Mouse (Mus musculus) heart, embryonic 10.5 days (tissue): ENCODE data around the gene Gm10142. TPM values are rescaled to one million over a fixed set of nuclear protein-coding genes. Genes with fewer than 3 reads are reported as not detected.
"Not testable (repeated sequence)": the region's sequence is repeated elsewhere in the genome, so short reads cannot be mapped to it uniquely, and the experiment has no call there.

Experiments used
- DNase-seq: peaks from one replicate; pipeline ENCODE4 v3.0.0-alpha.2; 2017; ENCODE audit warnings: low spot score
- H3K27ac ChIP-seq: fragments of 300-500 bp; sonication (generic); 2 replicates; pipeline ENCODE4 v1.5.1; 2016; ENCODE audit warnings: mild to moderate bottlenecking
- H3K27me3 ChIP-seq: fragments of 300-500 bp; sonication (generic); 2 replicates; pipeline ENCODE4 v1.6.1; 2016; ENCODE audit warnings: mild to moderate bottlenecking; ENCODE audit not compliant: poor library complexity, insufficient read depth, severe bottlenecking
- H3K36me3 ChIP-seq: fragments of 300-500 bp; sonication (generic); 2 replicates; pipeline ENCODE4 v1.6.1; 2016; ENCODE audit warnings: mild to moderate bottlenecking, moderate library complexity
- H3K4me1 ChIP-seq: fragments of 300-500 bp; sonication (generic); 2 replicates; pipeline ENCODE4 v1.6.1; 2016; ENCODE audit warnings: mild to moderate bottlenecking
- H3K4me3 ChIP-seq: fragments of 300-500 bp; sonication (generic); 2 replicates; pipeline ENCODE4 v1.5.1; 2016; ENCODE audit warnings: mild to moderate bottlenecking, moderate library complexity
- H3K9me3 ChIP-seq: fragments of 300-500 bp; sonication (generic); 2 replicates; pipeline ENCODE4 v1.6.1; 2016; ENCODE audit warnings: mild to moderate bottlenecking, moderate library complexity
- WGBS: fragments of 180-500 bp; shearing (Covaris S2); methylation state at CpG from one replicate; pipeline ENCODE4 v1.1.7; 2016; 5-methylcytosine and 5-hydroxymethylcytosine counted together
- polyA plus RNA-seq: library from polyadenylated mRNA; unstranded; fragments of >200 nt; fragmentation: Nextera tagmentation; extraction: Ambion mirVana; gene quantifications from 2 replicates; pipeline ENCODE4 v1.2.1, GENCODE M21; 2016

Gm10142 gene
- polyA plus RNA-seq = not detected in 2 replicates

DNA sequence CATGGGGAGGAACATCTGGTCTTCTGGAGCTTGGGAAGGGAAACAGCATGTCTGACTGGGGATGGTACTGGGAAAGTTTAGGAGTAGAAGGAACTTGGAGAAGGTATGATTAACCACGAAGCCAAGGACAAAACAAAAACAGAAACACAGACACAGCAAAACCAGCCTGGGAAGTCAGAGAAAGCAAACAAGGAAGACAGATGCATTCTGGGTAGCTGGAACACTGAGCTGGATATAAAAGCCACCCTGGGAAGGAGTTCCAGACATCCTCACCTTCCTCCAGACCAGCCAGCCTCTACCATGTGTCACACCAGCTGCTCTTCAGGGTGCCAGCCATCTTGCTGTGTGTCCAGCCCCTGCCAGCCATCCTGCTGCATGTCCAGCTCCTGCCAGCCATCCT, at the start of gene Gm10142:
Gene Gm10142 (plus strand): TSS at position 301 of the 400 bp plus-strand sequence.
- H3K4me3 ChIP-seq = no peak within 1 kb of the TSS
- H3K4me1 ChIP-seq = no peaks in the 10 kb centered on the region
- H3K9me3 ChIP-seq = 0 out of 2 replicates have a peak, but pooled peaks cover 1% of the 10 kb centered on the region
- WGBS = 68% methylated on average over 1 of the region's 1 CpGs
- no peaks in the 10 kb centered on the region for H3K27me3 ChIP-seq
- no peak within 1 kb of the TSS for H3K27ac ChIP-seq
- DNase-seq = no peak
- H3K36me3 ChIP-seq = no peaks in the 10 kb centered on the region

DNA sequence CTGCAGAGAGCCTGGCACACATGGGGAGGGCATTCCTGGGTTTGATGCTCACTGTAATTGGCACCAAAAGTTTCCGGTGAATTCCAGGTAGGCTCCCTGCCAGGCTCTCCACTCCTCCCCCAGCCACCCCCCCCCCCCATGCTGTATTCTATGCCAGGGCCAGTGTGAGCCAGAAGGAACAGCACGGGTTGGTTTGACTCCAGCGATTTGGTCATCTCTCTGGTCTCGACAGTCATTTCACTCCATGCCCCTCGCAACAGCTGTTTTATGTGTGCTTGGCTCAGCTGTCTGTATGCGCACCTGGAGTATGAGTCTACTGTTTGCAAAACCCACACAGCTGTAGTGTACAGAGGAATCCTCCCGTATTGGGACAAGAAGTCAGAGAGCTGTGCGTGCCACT, 49.3 kb upstream of the Gm10142 start:
- Histone ChIP-seq H3K36me3 (no peaks in the 10 kb centered on the region), H3K4me1 (0 out of 2 replicates have a peak, but pooled peaks cover 5% of the 10 kb centered on the region), H3K27ac (no peak overlapping the region), H3K27me3 (peaks cover 39% of the 10 kb centered on the region), H3K9me3 (no peaks in the 10 kb centered on the region), H3K4me3 (no peak overlapping the region)
- 84% methylated on average over 8 of the region's 8 CpGs for WGBS
- no peak for DNase-seq

DNA sequence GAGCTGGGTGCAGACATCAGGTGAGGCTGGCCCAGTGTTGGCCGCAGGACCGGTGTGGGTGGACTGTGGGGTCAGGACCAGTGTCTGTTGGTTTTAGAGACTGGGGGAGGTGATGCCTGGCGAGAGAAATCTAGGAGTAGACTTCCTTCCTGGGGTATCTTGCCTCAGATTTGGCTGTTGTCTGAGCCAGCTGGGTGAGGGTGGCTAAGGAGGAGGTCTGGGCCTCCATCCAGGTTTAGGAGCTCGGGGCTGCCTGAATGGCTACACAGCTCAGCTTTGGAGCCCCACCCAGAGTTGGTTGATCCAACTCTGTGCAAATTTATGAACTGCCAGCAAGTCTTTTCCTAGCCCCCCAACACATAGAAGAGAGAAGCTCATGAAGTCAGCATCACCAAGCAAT, 48.2 kb upstream of the Gm10142 start:
- WGBS = 80% methylated on average over 4 of the region's 4 CpGs
- no peak for DNase-seq
- no peaks in the 10 kb centered on the region for H3K9me3 ChIP-seq

DNA sequence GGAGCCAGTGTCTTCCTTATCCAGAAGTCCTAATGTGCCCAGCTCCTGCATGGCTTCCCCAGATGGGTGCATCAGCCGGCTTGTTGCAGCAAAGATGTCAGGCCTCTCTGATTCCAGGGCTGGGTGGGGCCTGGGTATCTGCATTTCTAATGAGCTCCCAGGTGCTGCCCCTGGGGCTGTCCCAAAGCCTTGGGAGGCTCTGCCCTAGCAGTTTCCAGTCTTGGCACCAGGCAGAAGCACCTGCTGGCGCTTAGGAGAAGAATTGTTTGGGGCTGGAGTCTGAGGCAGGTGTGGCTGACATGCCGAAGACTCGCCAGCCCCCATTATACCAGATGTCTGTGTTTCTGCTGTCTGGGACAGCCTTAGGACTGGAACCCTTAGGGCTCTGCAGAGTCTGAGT, 44.9 kb upstream of the Gm10142 start:
- H3K4me3 ChIP-seq = no peak overlapping the region
- WGBS = 77% methylated on average over 4 of the region's 4 CpGs
- H3K9me3 ChIP-seq = no peaks in the 10 kb centered on the region
- peaks cover 27% of the 10 kb centered on the region for H3K27me3 ChIP-seq
- H3K27ac ChIP-seq = 0 out of 2 replicates have a peak overlapping the region, but pooled peaks have one; percentile 3
- no peaks in the 10 kb centered on the region for H3K4me1 ChIP-seq
- no peaks in the 10 kb centered on the region for H3K36me3 ChIP-seq
- no peak for DNase-seq

More for the DNA sequence above, 48.2 kb upstream of the Gm10142 start:
- Histone ChIP-seq H3K27me3 (peaks cover 39% of the 10 kb centered on the region), H3K4me1 (0 out of 2 replicates have a peak, but pooled peaks cover 5% of the 10 kb centered on the region), H3K4me3 (no peak overlapping the region), H3K27ac (no peak overlapping the region), H3K36me3 (no peaks in the 10 kb centered on the region)

DNA sequence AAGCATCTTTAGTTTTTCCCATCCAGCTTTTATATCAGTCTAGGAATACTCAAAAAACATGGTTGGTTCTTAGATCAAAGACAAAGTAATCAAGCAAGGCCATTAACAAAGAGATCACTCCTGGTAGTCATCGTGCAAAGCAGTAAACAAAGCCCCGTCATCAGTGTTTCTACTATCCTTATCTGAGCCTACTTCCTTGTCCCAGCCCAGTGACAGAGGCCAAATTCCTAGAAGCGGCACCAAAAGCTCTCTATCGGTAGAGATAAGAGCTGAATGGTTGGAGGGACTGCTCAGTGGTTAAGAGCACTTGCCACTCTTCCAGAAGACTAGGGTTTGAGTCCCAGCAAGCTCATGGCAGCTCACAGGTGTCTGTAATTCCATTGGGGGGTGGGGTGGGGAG, 44.1 kb upstream of the Gm10142 start:
- Histone ChIP-seq H3K9me3 (no peaks in the 10 kb centered on the region), H3K27me3 (peaks cover 29% of the 10 kb centered on the region), H3K27ac (no peak overlapping the region), H3K4me3 (no peak overlapping the region), H3K4me1 (no peaks in the 10 kb centered on the region), H3K36me3 (no peaks in the 10 kb centered on the region)
- DNase-seq = peak; percentile 88
- 18% methylated on average over 4 of the region's 4 CpGs for WGBS

DNA sequence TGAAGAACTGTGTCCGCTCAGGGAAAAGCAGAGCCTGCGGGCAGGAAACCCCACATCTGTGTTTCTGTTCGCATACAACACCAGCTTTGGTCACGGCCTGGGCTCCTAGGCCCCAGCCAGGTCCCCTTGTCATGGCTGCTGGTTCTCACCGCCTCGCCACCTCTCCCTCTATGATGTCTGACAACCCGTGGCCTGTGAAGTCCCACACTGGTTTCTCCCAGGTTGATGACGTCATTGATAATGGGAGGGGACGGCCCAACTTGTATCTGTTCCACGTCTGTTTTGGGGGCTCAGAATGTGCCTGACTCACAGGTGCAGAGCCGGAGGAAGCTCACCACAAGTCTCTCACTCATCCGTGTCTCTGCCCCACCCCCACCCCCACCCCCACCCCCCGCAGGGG, 41.8 kb upstream of the Gm10142 start:
- peaks cover 46% of the 10 kb centered on the region for H3K27me3 ChIP-seq
- H3K4me1 ChIP-seq = peaks cover 13% of the 10 kb centered on the region
- H3K4me3 ChIP-seq = no peak overlapping the region
- WGBS = 55% methylated on average over 13 of the region's 13 CpGs
- no peak overlapping the region for H3K27ac ChIP-seq
- no peaks in the 10 kb centered on the region for H3K9me3 ChIP-seq
- no peak for DNase-seq
- no peaks in the 10 kb centered on the region for H3K36me3 ChIP-seq

DNA sequence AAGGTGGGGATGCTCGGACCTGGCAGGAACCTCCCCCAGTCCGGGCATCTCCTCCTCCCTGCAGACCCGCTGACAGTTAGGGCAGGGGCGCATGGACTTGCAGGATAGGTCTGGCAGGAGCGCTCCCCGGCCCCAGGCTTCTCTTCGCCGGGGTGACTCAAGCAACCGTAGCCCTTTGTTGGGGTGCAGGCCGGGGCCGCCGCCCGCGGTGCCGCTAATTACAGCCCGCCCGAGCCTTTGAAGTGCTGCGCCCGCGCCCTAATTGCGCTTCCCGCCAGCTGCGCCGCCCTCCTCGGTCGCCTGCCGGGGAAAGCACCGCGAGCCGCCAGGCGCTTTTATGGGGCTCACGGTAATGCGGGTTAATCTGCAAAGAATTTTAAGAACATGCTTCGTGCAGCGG, 38.0 kb upstream of the Gm10142 start:
- whole genome bisulfite sequencing = under 1% methylated on average over 35 of the region's 35 CpGs
- no peaks in the 10 kb centered on the region for H3K9me3 ChIP-seq
- H3K27me3 ChIP-seq = peaks cover 67% of the 10 kb centered on the region
- H3K4me1 ChIP-seq = peaks cover 13% of the 10 kb centered on the region
- H3K27ac ChIP-seq = 0 out of 2 replicates have a peak overlapping the region, but pooled peaks have one; percentile 7
- H3K36me3 ChIP-seq = no peaks in the 10 kb centered on the region
- H3K4me3 ChIP-seq = peak overlapping the region; percentile 56
- DNase-seq = no peak

DNA sequence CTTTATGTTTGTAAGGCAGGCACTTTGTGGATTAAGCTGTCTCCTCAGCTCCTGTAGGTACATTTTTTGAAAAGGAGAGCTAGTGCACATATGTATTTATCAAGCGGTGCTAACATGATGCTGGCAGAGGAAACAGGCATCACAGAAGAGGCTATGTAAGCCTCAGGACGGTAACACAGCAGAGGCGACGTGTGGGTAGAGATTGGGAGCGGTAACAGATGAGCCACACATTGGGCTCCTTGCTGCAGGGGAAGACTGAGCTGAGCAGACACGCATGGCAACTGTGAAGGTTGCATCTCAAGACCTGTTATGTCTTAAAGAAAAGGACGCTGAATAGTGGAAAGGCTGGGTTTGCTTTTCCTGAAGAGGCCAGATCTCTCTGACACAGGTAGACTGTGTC, 32.6 kb upstream of the Gm10142 start:
- peaks cover 84% of the 10 kb centered on the region for H3K27me3 ChIP-seq
- H3K36me3 ChIP-seq = no peaks in the 10 kb centered on the region
- H3K9me3 ChIP-seq = no peaks in the 10 kb centered on the region
- 70% methylated on average over 7 of the region's 7 CpGs for WGBS
- no peak for DNase-seq
- peaks cover 24% of the 10 kb centered on the region for H3K4me1 ChIP-seq
- no peak overlapping the region for H3K27ac ChIP-seq
- H3K4me3 ChIP-seq = no peak overlapping the region

DNA sequence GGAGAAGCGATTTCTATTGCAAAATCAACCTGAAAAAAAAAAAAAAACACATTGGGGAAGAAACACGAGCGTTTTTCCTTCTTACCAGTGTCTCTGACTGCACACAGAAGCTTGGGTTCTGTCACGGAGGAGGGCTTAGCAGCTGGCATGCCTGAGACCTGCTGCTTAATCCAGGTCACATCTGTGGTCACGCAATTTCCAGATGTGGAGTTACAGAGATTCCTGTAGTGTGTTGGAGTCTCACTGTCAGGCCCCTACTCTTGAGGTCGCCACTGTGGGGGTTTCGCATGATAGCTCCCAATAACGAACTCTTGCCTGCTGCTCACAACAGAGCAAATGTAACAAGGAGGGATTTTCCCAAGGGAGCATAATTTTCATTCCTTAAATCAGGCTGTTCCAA, 31.4 kb upstream of the Gm10142 start:
- Histone ChIP-seq H3K27ac (no peak overlapping the region), H3K27me3 (peaks cover 84% of the 10 kb centered on the region), H3K4me1 (peaks cover 20% of the 10 kb centered on the region), H3K9me3 (no peaks in the 10 kb centered on the region), H3K4me3 (no peak overlapping the region), H3K36me3 (no peaks in the 10 kb centered on the region)
- DNase-seq = no peak
- 37% methylated on average over 8 of the region's 8 CpGs for WGBS

DNA sequence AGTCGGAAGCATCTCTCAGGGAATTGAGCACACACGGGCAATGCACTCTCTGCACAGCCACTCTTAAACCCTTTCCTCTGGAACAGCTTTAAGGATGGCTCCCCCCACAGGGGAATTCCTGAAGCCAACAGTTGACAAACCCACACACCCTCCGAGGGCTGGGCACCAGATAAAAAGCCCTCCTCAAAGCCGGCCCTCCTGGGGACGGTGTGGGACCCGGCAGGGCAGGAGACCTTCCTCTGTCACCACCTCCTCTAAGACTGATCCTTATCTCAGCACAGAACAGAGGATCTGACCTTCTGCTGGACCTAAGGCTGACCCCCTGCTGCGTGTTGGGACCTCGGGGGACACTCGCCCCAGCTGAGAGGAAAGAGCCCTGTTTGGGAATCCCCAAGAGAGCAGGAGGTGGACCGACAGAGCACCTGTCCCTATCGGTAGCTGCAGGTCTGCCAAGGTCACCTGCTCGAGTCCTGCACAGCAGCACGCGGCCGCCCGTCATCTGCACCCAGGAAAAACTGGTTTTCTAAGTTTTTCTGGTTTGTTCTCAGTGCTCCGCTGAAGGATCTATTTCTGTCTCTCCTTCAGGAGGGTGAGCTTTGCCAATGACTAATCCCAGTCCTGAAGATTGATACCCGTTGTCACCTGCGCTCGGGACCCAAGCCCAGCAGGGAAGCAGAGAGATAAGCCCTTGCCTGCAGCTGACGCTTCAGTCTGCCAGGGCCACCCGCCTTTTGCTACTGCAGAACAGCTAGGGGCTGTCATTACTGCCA, 29.5 kb upstream of the Gm10142 start, which contains the start of gene Tspear:
Gene Tspear (plus strand): TSS at position 675 of the 770 bp plus-strand sequence.
- no peak within 1 kb of the TSS for H3K27ac ChIP-seq
- DNase-seq = no peak
- H3K27me3 ChIP-seq = peaks cover 85% of the 10 kb centered on the region
- WGBS = 2% methylated on average over 22 of the region's 22 CpGs
- peaks cover 20% of the 10 kb centered on the region for H3K4me1 ChIP-seq
- no peaks in the 10 kb centered on the region for H3K36me3 ChIP-seq
- peak within 1 kb of the TSS; percentile 39 for H3K4me3 ChIP-seq
- H3K9me3 ChIP-seq = no peaks in the 10 kb centered on the region

DNA sequence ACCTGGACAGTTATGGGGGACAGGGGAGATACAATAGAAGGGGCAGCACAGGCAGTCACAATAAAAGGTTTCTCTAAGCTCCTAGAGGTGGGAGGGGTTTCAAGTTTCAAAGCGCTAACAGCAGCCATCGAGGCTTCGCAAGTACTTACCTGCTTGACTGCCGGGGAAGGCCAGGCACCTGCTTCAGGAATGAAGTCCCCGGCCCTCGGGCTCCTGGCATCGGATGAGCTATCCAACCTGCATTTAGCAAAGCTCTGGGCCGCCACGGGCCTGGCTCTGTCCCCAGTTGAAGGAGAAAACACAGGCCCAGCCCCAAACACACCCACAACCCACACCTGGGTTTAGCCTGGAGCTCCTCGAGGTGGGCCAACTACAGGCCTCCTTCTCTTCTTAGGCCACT, 28.6 kb upstream of the Gm10142 start:
- Histone ChIP-seq H3K9me3 (no peaks in the 10 kb centered on the region), H3K4me1 (peaks cover 20% of the 10 kb centered on the region), H3K27me3 (peaks cover 91% of the 10 kb centered on the region), H3K4me3 (no peak overlapping the region), H3K27ac (no peak overlapping the region), H3K36me3 (no peaks in the 10 kb centered on the region)
- WGBS = 15% methylated on average over 10 of the region's 10 CpGs
- no peak for DNase-seq

DNA sequence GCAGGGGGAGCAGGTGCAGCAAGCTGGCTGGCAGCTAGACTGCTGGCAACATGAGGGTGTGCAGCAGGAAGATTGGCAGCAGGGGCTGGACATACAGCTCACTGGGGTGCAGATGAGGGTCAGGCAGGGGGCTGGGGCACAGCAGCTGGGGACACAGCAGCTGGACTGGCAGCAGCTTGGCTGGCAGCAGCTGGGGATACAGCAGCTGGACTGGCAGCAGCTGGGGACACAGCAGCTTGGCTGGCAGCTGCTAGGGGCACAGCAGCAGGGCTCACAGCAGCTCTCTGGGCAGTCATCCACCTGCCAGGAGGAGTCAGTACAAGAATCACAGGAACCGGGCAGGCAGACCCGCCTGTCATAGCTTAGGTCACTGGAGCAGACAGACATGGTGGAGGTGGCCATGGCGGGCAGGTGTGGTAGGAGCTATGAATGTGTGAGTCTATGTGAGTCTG, 25.2 kb upstream of the Gm10142 start, which contains the start of gene Gm19402:
Gene Gm19402 (minus strand): TSS at position 402 of the 452 bp plus-strand sequence.
- not testable (repeated sequence) for H3K4me3 ChIP-seq, H3K9me3 ChIP-seq, H3K27ac ChIP-seq, H3K36me3 ChIP-seq, DNase-seq
- peaks cover 67% of the 10 kb centered on the region for H3K27me3 ChIP-seq
- 65% methylated on average over 3 of the region's 3 CpGs for WGBS
- H3K4me1 ChIP-seq = peaks cover 14% of the 10 kb centered on the region

DNA sequence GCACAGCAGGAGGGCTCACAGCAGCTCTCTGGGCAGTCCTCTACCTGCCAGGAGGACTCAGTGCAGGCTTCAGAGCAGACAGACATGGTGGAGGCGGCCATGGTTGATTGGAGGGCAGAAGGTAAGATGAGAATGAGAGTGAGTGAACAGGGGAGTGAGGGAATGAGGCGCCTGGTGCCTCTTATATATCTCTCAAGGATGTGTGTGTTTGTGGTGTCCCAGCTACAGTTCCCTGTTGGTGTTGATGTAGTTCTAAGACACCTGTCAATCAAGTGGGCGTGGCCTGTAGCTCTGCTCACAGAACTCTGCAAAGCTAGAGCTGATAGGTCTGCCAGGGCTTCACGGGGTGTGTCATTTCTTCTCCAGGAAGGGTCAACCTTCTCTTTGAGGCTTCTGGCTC, 18.5 kb upstream of the Gm10142 start, which contains the start of gene Gm9508:
Gene Gm9508 (minus strand): TSS at position 101 of the 400 bp plus-strand sequence.
- no peaks in the 10 kb centered on the region; the same call in 1 of the 2 replicates for H3K4me1 ChIP-seq
- H3K36me3 ChIP-seq = no peaks in the 10 kb centered on the region
- H3K27me3 ChIP-seq = peaks cover 13% of the 10 kb centered on the region; the same call in 1 of the 2 replicates
- 33% methylated on average over 4 of the region's 4 CpGs for WGBS
- H3K27ac ChIP-seq = no peak within 1 kb of the TSS
- H3K9me3 ChIP-seq = no peaks in the 10 kb centered on the region
- DNase-seq = no peak
- H3K4me3 ChIP-seq = no peak within 1 kb of the TSS
